Mouse (Mus musculus) thymus, postnatal 36 days (tissue): ENCODE data around the gene Ngly1.
"Not testable (repeated sequence)": the region's sequence is repeated elsewhere in the genome, so short reads cannot be mapped to it uniquely, and the experiment has no call there.

Experiments
- DNase-seq, 2 experiments: peaks; one replicate each; pipeline ENCODE4 v3.0.0; 2022; ENCODE audit warnings: mixed read lengths in 2 of 2

The Ngly1 gene

GRCm38 (mm10) chr14:16261869-16262268 is 12.8 kb downstream of the Ngly1 start:
- no peak for DNase-seq

- no peak for DNase-seq
These were observed 17.9 kb downstream of the Ngly1 start for GRCm38 (mm10) chr14:16267028-16267427.

GRCm38 (mm10) chr14:16269776-16270175 is 20.7 kb downstream of the Ngly1 start:
- DNase-seq = no peak

DNA sequence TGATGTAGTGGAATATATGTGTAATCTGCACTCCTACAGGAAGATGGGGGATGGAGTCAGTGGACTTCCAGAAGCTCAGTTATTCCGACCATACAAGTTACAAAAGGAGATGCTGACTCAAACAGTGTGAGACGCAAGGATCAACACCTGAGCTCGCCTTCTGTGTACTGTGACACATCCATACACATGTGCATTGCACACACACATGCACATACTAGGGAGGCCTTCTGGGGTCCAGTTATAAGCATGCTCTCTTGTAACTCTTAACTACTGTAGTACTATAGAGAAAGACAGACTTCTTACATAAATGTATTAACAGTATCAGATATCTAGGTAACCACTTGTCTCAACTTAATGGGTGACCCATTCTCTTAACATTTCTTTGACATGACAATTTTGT is 24.6 kb downstream of the Ngly1 start:
- no peak for DNase-seq

GRCm38 (mm10) chr14:16279196-16279595 is 30.1 kb downstream of the Ngly1 start:
- no peak for DNase-seq

DNA sequence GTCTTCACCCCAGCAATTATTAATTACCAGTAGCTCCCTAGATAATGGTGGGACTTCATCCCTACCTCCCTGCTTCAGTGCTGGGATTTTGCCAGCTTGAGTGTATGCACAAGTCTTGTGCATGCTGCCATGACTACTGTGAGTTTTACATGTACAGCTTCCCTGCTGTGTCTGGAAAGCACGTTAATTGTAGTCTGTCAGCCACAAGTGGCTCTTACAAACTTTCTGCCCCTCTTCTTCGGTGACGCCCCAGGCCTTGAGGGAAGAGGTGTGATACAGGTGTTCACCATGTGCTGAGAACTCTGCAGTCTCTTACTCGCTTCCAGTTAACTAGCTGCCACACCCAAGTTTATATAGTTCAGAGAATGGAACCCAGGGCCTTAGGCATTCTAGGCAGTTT is 34.9 kb downstream of the Ngly1 start:
- DNase-seq = no peak

- no peak for DNase-seq
These were observed 43.3 kb downstream of the Ngly1 start for GRCm38 (mm10) chr14:16292371-16292770.

DNA sequence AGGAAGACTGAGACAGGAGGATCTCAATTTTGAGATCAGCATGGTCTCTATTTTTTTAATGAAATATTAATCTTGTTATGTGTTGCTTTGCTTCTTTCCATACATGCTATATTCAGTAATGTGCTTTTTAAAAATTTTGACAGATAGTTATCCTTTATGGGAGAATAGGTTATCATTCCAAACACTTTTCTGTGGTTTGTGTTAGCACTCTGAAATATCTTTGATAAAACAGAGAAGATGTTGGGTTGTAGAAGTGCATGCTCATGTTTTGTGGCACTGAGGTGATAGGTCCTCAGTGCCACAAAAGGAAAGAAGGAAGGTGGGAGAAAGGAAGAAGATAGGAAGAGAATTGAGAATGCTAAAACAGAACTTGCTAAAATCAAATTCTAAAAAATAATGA is 43.9 kb downstream of the Ngly1 start:
- DNase-seq = no peak

GRCm38 (mm10) chr14:16293921-16294320 is 44.8 kb downstream of the Ngly1 start:
- no peak for DNase-seq

DNA sequence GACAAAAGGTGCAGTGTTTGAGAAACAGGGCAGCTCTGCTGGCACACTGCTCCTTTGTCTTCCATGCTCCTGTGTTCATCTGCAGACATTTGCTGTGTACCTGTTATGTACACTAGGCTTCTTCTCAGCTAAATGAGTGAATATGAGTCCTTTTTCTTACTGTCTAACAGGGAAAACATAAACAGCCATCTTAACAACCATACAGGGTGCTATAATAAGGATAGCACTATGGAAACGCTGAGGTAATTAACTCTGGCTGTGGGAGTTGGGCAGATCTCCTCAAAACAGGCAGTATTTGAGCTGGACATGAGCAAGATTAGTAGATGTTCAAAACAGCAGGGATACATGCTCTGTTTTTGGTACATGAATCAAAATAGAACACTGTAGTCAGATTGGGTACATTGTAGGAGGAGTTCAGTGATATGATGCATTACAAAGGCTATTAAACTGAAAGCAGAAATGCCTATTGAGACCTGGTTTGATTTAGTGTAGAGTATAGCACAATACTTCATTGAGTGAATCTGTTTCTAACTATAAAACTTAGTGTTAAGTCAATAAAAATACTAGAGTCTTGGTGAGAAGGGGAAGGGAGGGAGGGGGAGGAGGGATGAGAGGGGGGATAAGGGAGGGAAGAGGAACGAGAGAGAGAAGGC is 47.9 kb downstream of the Ngly1 start:
- DNase-seq = no peak

DNA sequence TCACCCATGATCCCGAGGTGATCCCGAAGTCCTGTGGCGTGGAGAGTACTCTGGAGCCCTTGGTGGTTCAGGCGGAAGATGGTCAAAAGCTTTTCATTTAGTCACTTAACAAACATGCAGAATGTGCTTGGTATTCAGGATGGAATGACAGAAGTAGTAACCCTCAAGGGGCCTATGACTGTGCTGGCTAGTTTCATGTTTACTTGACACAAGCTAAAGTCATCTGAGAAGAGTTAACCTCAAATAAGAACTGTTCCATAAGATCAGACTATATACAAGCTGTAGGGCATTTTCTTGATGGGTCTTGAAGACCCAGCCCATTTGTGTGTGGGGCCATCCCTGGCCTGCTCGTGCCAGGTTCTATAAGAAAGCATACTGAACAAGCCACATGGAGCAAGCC is 52.7 kb downstream of the Ngly1 start:
- DNase-seq = no peak

GRCm38 (mm10) chr14:16302688-16303087 is 53.6 kb downstream of the Ngly1 start:
- no peak for DNase-seq

GRCm38 (mm10) chr14:16310791-16311190 is 61.7 kb downstream of the Ngly1 start:
- no peak for DNase-seq

DNA sequence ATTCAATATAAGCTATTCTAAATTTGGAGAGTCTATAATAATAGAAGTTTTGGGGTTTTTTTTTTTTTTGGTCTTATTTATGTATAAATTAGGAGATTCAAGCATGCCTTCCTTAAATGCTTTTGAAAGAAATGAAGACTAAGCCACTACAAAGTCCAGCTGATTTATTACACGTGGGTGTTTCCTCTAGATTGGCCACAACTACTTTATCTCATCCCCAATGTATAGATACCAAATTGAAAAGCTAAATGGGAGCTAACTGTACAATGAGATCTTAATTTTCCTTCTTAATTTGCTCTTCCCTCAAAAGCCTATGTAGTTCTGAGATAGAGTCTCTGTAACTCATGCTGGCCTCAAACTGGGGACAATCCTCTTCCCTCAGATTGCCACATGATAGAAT is 63.5 kb downstream of the Ngly1 start:
- no peak for DNase-seq

DNA sequence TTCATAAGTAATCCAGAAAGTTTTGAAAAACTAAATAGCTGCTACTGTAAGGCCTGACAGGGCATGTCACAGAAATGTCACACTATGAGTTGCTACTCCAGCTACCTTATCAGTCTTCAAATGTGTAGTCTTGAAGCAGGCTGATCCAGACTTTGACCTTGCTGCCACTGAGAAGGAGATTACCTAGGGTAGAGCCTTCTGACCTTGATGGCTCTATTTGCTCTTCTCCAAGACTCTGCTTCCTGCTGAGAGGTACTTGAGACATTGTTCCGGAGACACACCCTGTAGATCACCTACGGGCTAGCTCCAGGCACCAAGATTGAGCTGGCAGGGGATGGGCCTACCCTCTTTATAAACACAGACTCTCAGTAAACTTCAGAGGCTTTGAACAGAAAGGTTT is 64.0 kb downstream of the Ngly1 start:
- not testable (repeated sequence) for DNase-seq

GRCm38 (mm10) chr14:16313936-16314521 is 64.9 kb downstream of the Ngly1 start:
- DNase-seq = no peak

- no peak for DNase-seq
These were observed 65.8 kb downstream of the Ngly1 start for GRCm38 (mm10) chr14:16314842-16315241.

GRCm38 (mm10) chr14:16316715-16317114 is 67.6 kb downstream of the Ngly1 start:
- no peak for DNase-seq

DNA sequence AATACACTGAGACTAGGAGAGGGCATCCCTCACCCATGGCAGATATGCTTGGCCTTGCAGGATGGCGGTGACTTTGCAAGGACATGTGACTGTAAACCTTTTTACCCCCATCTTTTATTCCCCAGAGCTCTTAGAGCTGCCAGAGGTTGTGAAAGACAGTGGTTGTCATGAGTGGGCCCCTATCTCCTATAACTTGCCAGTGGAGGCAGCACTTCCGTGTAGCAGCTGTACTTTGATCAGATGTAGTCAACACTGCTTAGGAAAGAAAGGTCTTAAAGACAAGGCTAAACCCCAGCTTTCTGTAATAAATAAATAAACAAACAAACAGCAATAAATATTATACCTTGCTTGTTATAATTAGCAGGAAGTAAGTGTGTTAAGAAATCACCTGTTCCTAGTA is 70.7 kb downstream of the Ngly1 start:
- no peak for DNase-seq

- no peak for DNase-seq
These were observed 75.3 kb downstream of the Ngly1 start for GRCm38 (mm10) chr14:16324394-16324793.

DNA sequence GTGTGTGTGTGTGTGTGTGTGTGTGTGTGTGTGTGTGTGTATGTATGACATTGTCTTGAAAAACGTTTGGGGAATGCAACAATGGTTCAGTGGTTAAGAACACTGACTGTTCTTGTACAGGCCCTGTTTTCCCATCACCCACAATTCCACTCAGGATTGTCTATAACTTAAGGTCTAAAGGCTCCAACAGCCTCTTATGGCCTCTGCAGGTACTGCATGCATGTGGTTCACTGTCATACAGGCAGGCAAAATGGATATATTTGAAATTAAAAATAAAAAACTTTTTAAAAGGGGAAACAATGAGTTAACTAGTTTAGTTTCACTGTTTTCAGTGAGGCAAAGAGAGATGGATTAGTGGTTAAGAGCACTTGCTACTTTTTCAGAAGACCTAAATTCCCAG is 76.1 kb downstream of the Ngly1 start:
- DNase-seq = no peak

- DNase-seq = no peak
These were observed 79.5 kb downstream of the Ngly1 start for GRCm38 (mm10) chr14:16328531-16328930.

GRCm38 (mm10) chr14:16328959-16329480 is 79.9 kb downstream of the Ngly1 start:
- DNase-seq = no peak

DNA sequence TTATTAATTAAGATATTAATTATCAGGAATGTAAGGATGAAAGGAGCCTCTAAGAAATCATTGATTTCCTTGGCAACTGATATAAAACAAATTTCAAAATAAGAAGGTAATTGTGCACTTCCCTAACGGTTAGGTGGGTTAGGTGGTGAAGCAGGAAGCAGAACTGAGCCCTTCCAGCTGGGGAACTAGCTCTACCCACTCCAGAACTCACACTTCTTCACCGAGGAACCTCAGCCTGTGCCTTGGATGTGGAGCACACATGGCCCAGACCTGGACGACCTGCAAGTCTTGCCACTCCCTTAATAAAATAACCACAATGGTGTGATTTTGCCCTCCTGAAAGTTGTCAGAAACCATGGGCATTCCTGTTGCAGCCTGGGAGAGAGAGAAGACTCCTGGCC is 80.7 kb downstream of the Ngly1 start:
- DNase-seq = no peak

GRCm38 (mm10) chr14:16334260-16334659 is 85.2 kb downstream of the Ngly1 start:
- DNase-seq = no peak
